Mouse (Mus musculus) embryonic facial prominence, embryonic 14.5 days (tissue): ENCODE measurements at regions not wholly inside any gene's neighbourhood (a gene's known extent, or its start where the extent isn't known, plus 50 kb on each side); places are given as distances from the start of the nearest gene placed in this dataset.

Source experiments
- ATAC-seq: fragments of 200-750 bp; cut with Nextera tagmentation; 2 replicates; pipeline ENCODE4 v1.8.0; 2017; ENCODE audit warnings: low read depth, moderate number of reproducible peaks, moderate TSS enrichment
- DNase-seq: peaks from one replicate; pipeline ENCODE4 v3.0.0-alpha.2; 2015; ENCODE audit warnings: low spot score
- H3K27ac ChIP-seq: fragments of 300-500 bp; sonication (generic); replicated peaks from 2 replicates; pipeline ENCODE4 v1.5.1; 2014; ENCODE audit warnings: low read depth, mild to moderate bottlenecking, low read length, moderate library complexity
- H3K27me3 ChIP-seq: fragments of 300-500 bp; sonication (generic); replicated peaks from 2 replicates; pipeline ENCODE4 v1.6.1; 2014; ENCODE audit warnings: low read length; ENCODE audit not compliant: control insufficient read depth, insufficient read depth
- H3K36me3 ChIP-seq: fragments of 300-500 bp; sonication (generic); 2 replicates; pipeline ENCODE4 v1.6.1; 2014; ENCODE audit warnings: low read length, mixed read lengths; ENCODE audit not compliant: control insufficient read depth, insufficient read depth
- H3K4me1 ChIP-seq: fragments of 300-500 bp; sonication (generic); 2 replicates; pipeline ENCODE4 v1.6.1; 2014; ENCODE audit warnings: antibody characterized with exemption, low read length; ENCODE audit not compliant: control insufficient read depth, insufficient read depth
- H3K4me2 ChIP-seq: fragments of 300-500 bp; sonication (generic); 2 replicates; pipeline ENCODE4 v1.6.1; 2014; ENCODE audit warnings: low read depth, mild to moderate bottlenecking, low read length, moderate library complexity, mixed read lengths
- H3K4me3 ChIP-seq: fragments of 300-500 bp; sonication (generic); 2 replicates; pipeline ENCODE4 v1.5.1; 2014; ENCODE audit warnings: low read depth, mild to moderate bottlenecking, low read length
- H3K9ac ChIP-seq: fragments of 300-500 bp; sonication (generic); 2 replicates; pipeline ENCODE4 v1.6.1; 2014; ENCODE audit warnings: low read depth, mild to moderate bottlenecking, low read length, moderate library complexity, mixed read lengths
- H3K9me3 ChIP-seq: fragments of 300-500 bp; sonication (generic); 2 replicates; pipeline ENCODE4 v1.6.1; 2016; ENCODE audit warnings: low read length; ENCODE audit not compliant: control insufficient read depth
- WGBS: fragments of 180-500 bp; shearing (Covaris S2); extraction: QIAGEN DNeasy Blood & Tissue Kit; methylation state at CpG from one replicate; pipeline ENCODE4 v1.1.7; 2014; 5-methylcytosine and 5-hydroxymethylcytosine counted together

- H3K4me1 ChIP-seq, result no peaks in the 10 kb centered on the region
- ATAC-seq, result no peak
- H3K4me2 ChIP-seq, result no peak overlapping the region
- no peak overlapping the region for H3K4me3 ChIP-seq
- no peak for DNase-seq
- no peaks in the 10 kb centered on the region for H3K36me3 ChIP-seq
- no peak overlapping the region for H3K9ac ChIP-seq
- H3K9me3 ChIP-seq, result no peaks in the 10 kb centered on the region
- no peak overlapping the region for H3K27ac ChIP-seq
- H3K27me3 ChIP-seq, result no peaks in the 10 kb centered on the region
These were observed 71.8 kb upstream of the Ralgapa2 start for GRCm38 (mm10) chr2:146583807-146584388.

- Histone ChIP-seq H3K4me2 (no peak overlapping the region), H3K4me3 (no peak overlapping the region), H3K27ac (no peak overlapping the region), H3K9me3 (no peaks in the 10 kb centered on the region), H3K9ac (no peak overlapping the region), H3K27me3 (no peaks in the 10 kb centered on the region), H3K4me1 (no peaks in the 10 kb centered on the region), H3K36me3 (no peaks in the 10 kb centered on the region)
- 92% methylated on average over 1 of the region's 1 CpGs for WGBS
- ATAC-seq (no peak), DNase-seq (no peak)
These were observed 74.2 kb upstream of the Ralgapa2 start for GRCm38 (mm10) chr2:146586381-146586780.

GRCm38 (mm10) chr2:146586981-146587380, 74.8 kb upstream of the Ralgapa2 start:
- H3K27me3 ChIP-seq, result no peaks in the 10 kb centered on the region
- no peak overlapping the region for H3K27ac ChIP-seq
- ATAC-seq, result no peak
- H3K4me2 ChIP-seq, result no peak overlapping the region
- no peaks in the 10 kb centered on the region for H3K4me1 ChIP-seq
- no peak overlapping the region for H3K9ac ChIP-seq
- 39% methylated on average over 3 of the region's 3 CpGs for WGBS
- H3K4me3 ChIP-seq, result no peak overlapping the region
- no peak for DNase-seq
- no peaks in the 10 kb centered on the region for H3K9me3 ChIP-seq
- H3K36me3 ChIP-seq, result no peaks in the 10 kb centered on the region

- Histone ChIP-seq H3K9ac (no peak overlapping the region), H3K27ac (no peak overlapping the region), H3K4me2 (no peak overlapping the region), H3K4me1 (no peaks in the 10 kb centered on the region), H3K27me3 (no peaks in the 10 kb centered on the region), H3K36me3 (no peaks in the 10 kb centered on the region), H3K9me3 (no peaks in the 10 kb centered on the region), H3K4me3 (no peak overlapping the region)
- ATAC-seq (no peak), DNase-seq (no peak)
- 86% methylated on average over 3 of the region's 3 CpGs for WGBS
These were observed 77.7 kb upstream of the Ralgapa2 start for GRCm38 (mm10) chr2:146589860-146590259.

GRCm38 (mm10) chr2:146593291-146593690, 81.1 kb upstream of the Ralgapa2 start:
- Histone ChIP-seq H3K4me3 (no peak overlapping the region), H3K27me3 (no peaks in the 10 kb centered on the region), H3K9me3 (no peaks in the 10 kb centered on the region), H3K9ac (no peak overlapping the region), H3K27ac (no peak overlapping the region), H3K36me3 (no peaks in the 10 kb centered on the region), H3K4me2 (no peak overlapping the region), H3K4me1 (no peaks in the 10 kb centered on the region)
- DNase-seq (no peak), ATAC-seq (no peak)
- 74% methylated on average over 2 of the region's 2 CpGs for WGBS

GRCm38 (mm10) chr2:146594212-146594611, 82.1 kb upstream of the Ralgapa2 start:
- H3K9me3 ChIP-seq, result no peaks in the 10 kb centered on the region
- H3K4me3 ChIP-seq, result no peak overlapping the region
- ATAC-seq (no peak), DNase-seq (no peak)
- no peak overlapping the region for H3K27ac ChIP-seq
- no peak overlapping the region for H3K4me2 ChIP-seq
- H3K36me3 ChIP-seq, result no peaks in the 10 kb centered on the region
- 50% methylated on average over 4 of the region's 4 CpGs for WGBS
- no peak overlapping the region for H3K9ac ChIP-seq
- H3K27me3 ChIP-seq, result no peaks in the 10 kb centered on the region
- H3K4me1 ChIP-seq, result no peaks in the 10 kb centered on the region

- 89% methylated on average over 2 of the region's 2 CpGs for WGBS
- no peaks in the 10 kb centered on the region for H3K9me3 ChIP-seq
- DNase-seq (no peak), ATAC-seq (no peak)
- H3K4me1 ChIP-seq, result no peaks in the 10 kb centered on the region
- no peaks in the 10 kb centered on the region for H3K27me3 ChIP-seq
- no peak overlapping the region for H3K4me2 ChIP-seq
- H3K9ac ChIP-seq, result no peak overlapping the region
- no peak overlapping the region for H3K27ac ChIP-seq
- no peaks in the 10 kb centered on the region for H3K36me3 ChIP-seq
- H3K4me3 ChIP-seq, result no peak overlapping the region
These were observed 83.5 kb upstream of the Ralgapa2 start for GRCm38 (mm10) chr2:146595673-146596072.

GRCm38 (mm10) chr2:146606170-146606569, 94.0 kb upstream of the Ralgapa2 start:
- H3K9ac ChIP-seq, result no peak overlapping the region
- no peak for ATAC-seq
- H3K9me3 ChIP-seq, result no peaks in the 10 kb centered on the region
- no peak overlapping the region for H3K27ac ChIP-seq
- no peak for DNase-seq
- no peak overlapping the region for H3K4me2 ChIP-seq
- H3K36me3 ChIP-seq, result no peaks in the 10 kb centered on the region
- H3K4me1 ChIP-seq, result no peaks in the 10 kb centered on the region
- H3K4me3 ChIP-seq, result no peak overlapping the region
- H3K27me3 ChIP-seq, result no peaks in the 10 kb centered on the region

GRCm38 (mm10) chr2:146610896-146611295, 98.8 kb upstream of the Ralgapa2 start:
- H3K9me3 ChIP-seq, result no peaks in the 10 kb centered on the region
- H3K4me3 ChIP-seq, result no peak overlapping the region
- DNase-seq, result no peak
- H3K27ac ChIP-seq, result no peak overlapping the region
- H3K4me2 ChIP-seq, result no peak overlapping the region
- no peaks in the 10 kb centered on the region for H3K27me3 ChIP-seq
- H3K36me3 ChIP-seq, result no peaks in the 10 kb centered on the region
- no peak overlapping the region for H3K9ac ChIP-seq
- no peak for ATAC-seq
- no peaks in the 10 kb centered on the region for H3K4me1 ChIP-seq
- 98% methylated on average over 2 of the region's 2 CpGs for WGBS
